Mouse (Mus musculus) E14TG2a.4 (cell line): ENCODE measurements around the gene Ell2.

Source experiments
- CTCF ChIP-seq: conservative IDR thresholded peaks from 2 replicates; pipeline ENCODE4 v1.5.1; 2014; ENCODE audit warnings: low read length
- NANOG ChIP-seq: IDR thresholded peaks from 2 replicates; pipeline ENCODE4 v1.6.1; 2014; ENCODE audit warnings: borderline replicate concordance, low read length, mixed read lengths
- POU5F1 ChIP-seq: IDR thresholded peaks from 2 replicates; pipeline ENCODE4 v1.6.1; 2014; ENCODE audit warnings: low read length, borderline replicate concordance

- TF ChIP-seq CTCF, result no peak
- no peak for TF ChIP-seq POU5F1
- TF ChIP-seq NANOG, result no peak
Measured at GRCm38 (mm10) chr13:75762759-75763158, 56.2 kb downstream of the Ell2 start.
